Mouse (Mus musculus) hindbrain, embryonic 15.5 days (tissue): ENCODE measurements around the gene Cd3g. TPM values are rescaled to one million over a fixed set of nuclear protein-coding genes. Genes with fewer than 3 reads are reported as not detected.

Experiments used
- ATAC-seq: fragments of 200-750 bp; cut with Nextera tagmentation; 2 replicates; pipeline ENCODE4 v1.8.0; 2017; ENCODE audit warnings: low read depth, moderate number of reproducible peaks, moderate TSS enrichment; ENCODE audit not compliant: low FRiP score
- H3K27ac ChIP-seq: fragments of 300-500 bp; sonication (generic); replicated peaks from 2 replicates; pipeline ENCODE4 v1.5.1; 2015; ENCODE audit warnings: mild to moderate bottlenecking, inconsistent platforms
- H3K27me3 ChIP-seq: fragments of 300-500 bp; sonication (generic); 2 replicates; pipeline ENCODE4 v1.6.1; 2015; ENCODE audit warnings: control low read depth, inconsistent platforms
- H3K36me3 ChIP-seq: fragments of 300-500 bp; sonication (generic); 2 replicates; pipeline ENCODE4 v1.6.1; 2015; ENCODE audit warnings: control low read depth, inconsistent platforms
- H3K4me1 ChIP-seq: fragments of 300-500 bp; sonication (generic); replicated peaks from 2 replicates; pipeline ENCODE4 v1.6.1; 2015; ENCODE audit warnings: control low read depth, inconsistent platforms
- H3K4me2 ChIP-seq: fragments of 300-500 bp; sonication (generic); 2 replicates; pipeline ENCODE4 v1.6.1; 2015; ENCODE audit warnings: moderate library complexity, mild to moderate bottlenecking, inconsistent platforms
- H3K4me3 ChIP-seq: fragments of 300-500 bp; sonication (generic); 2 replicates; pipeline ENCODE4 v1.5.1; 2015; ENCODE audit warnings: mild to moderate bottlenecking, inconsistent platforms
- H3K9ac ChIP-seq: fragments of 300-500 bp; sonication (generic); 2 replicates; pipeline ENCODE4 v1.6.1; 2015; ENCODE audit warnings: inconsistent platforms
- H3K9me3 ChIP-seq: fragments of 300-500 bp; sonication (generic); 2 replicates; pipeline ENCODE4 v1.6.1; 2016; ENCODE audit warnings: control low read depth, inconsistent platforms
- WGBS: fragments of 180-500 bp; shearing (Covaris S2); methylation state at CpG from one replicate; pipeline ENCODE4 v1.1.7; 2015; 5-methylcytosine and 5-hydroxymethylcytosine counted together
- polyA plus RNA-seq: library from polyadenylated mRNA; unstranded; fragments of >200 nt; fragmentation: Nextera tagmentation; extraction: Ambion mirVana; gene quantifications from 2 replicates; pipeline ENCODE4 v1.2.1, GENCODE M21; 2015

Cd3g gene
- polyA plus RNA-seq, result not detected in 2 replicates

DNA sequence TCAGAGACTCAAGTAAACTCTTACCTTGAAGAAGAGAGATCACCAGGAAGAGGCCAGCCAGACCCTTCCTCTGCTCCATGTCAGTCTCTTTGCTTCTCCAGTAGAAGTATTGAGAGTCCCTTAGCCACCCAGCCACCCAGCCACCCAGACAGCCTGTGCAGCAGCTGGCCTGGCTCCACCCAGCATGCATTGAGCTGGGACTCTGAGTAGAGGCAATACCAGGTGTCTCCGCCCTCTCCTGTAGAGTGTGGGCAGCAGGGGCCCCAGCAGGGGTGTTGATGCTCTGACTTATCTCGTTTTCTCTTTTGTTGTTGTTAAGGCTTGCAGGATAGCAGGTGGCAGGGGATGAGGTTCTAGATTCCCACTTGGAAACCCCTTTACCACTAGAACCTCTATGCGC lies at the start of gene Cd3g:
Cd3g (minus strand) TSS at position 190 of the 400 bp plus-strand sequence.
- ATAC-seq, result no peak
- Histone ChIP-seq H3K27me3 (0 out of 2 replicates have a peak, but pooled peaks cover 9% of the 10 kb centered on the region), H3K36me3 (no peaks in the 10 kb centered on the region), H3K4me2 (no peak within 1 kb of the TSS), H3K4me1 (no peaks in the 10 kb centered on the region), H3K27ac (no peak within 1 kb of the TSS), H3K9ac (no peak within 1 kb of the TSS), H3K9me3 (no peaks in the 10 kb centered on the region), H3K4me3 (no peak within 1 kb of the TSS)
- 66% methylated on average over 3 of the region's 3 CpGs for WGBS

DNA sequence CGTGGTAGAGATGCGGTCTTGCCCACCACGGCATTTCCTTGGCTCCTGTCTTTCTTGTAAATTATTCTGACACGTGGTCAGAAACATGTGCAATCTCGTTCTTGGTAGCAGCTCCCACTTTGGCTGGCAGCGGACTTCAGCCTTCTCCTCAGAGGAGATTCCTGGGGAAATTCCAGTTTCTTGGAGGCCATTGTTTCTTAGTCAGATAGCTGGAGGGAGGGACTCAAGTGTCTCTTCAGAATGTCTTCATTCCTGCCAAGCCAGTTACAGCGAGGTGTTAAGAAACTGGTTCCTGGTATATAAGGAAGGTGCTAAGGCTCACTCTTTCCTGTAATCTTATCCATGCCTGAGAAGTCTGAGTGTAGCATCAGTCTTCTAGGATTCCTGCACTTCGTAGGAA lies 47.1 kb upstream of the Cd3g start:
- H3K4me2 ChIP-seq, result no peak overlapping the region
- whole genome bisulfite sequencing, result 80% methylated on average over 8 of the region's 8 CpGs
- no peak for ATAC-seq

DNA sequence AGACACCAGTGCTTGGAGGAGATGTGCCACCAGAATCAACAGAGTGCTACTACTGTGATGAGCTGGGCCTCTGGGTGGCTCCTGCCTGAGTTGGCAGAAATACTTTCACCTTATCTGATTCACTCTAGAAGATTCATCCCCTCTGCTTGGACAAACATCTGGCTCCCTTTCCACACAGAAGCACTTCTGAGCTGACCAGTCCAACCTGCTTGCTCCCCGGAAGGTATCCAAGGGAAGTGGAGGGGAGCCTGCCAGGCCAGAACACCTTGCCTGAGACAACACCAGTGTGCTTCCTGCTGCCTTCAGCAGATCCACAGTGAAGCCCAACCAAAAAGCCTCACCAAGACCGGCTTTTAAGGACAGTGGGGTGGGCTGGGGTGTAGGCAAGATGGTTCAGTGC lies 44.0 kb upstream of the Cd3g start:
- WGBS, result 92% methylated on average over 2 of the region's 2 CpGs
- Histone ChIP-seq H3K9me3 (no peaks in the 10 kb centered on the region), H3K4me2 (no peak overlapping the region), H3K4me3 (no peak overlapping the region), H3K36me3 (no peaks in the 10 kb centered on the region), H3K27ac (no peak overlapping the region), H3K4me1 (no peaks in the 10 kb centered on the region), H3K27me3 (no peaks in the 10 kb centered on the region), H3K9ac (no peak overlapping the region)
- ATAC-seq, result no peak

More for the DNA sequence above, 47.1 kb upstream of the Cd3g start:
- H3K27me3 ChIP-seq, result no peaks in the 10 kb centered on the region
- no peaks in the 10 kb centered on the region for H3K4me1 ChIP-seq
- H3K9me3 ChIP-seq, result no peaks in the 10 kb centered on the region
- H3K36me3 ChIP-seq, result no peaks in the 10 kb centered on the region
- no peak overlapping the region for H3K9ac ChIP-seq
- no peak overlapping the region for H3K27ac ChIP-seq
- no peak overlapping the region for H3K4me3 ChIP-seq

DNA sequence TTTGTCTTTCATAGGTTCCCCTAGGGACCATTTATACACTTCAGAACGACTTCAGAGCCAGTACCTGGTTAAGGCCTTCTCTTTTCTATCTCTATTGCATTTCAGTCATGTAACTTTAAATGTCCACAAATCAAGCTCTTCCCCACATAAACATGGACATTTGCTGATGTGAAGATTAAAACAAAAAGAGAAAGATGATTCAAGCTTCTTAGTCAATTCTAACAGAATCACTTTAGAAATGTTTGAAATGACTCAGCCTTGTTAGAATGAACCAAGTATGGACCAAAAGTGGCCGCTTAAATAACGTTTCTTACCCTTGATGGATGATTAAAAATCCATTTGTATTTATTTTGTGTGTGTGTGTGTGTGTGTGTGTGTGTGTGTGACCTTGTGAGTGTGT lies 43.4 kb upstream of the Cd3g start:
- Histone ChIP-seq H3K27ac (no peak overlapping the region), H3K27me3 (no peaks in the 10 kb centered on the region), H3K9ac (no peak overlapping the region), H3K4me1 (no peaks in the 10 kb centered on the region), H3K9me3 (no peaks in the 10 kb centered on the region), H3K36me3 (no peaks in the 10 kb centered on the region), H3K4me3 (no peak overlapping the region), H3K4me2 (no peak overlapping the region)
- 70% methylated on average over 3 of the region's 3 CpGs for WGBS
- no peak for ATAC-seq

DNA sequence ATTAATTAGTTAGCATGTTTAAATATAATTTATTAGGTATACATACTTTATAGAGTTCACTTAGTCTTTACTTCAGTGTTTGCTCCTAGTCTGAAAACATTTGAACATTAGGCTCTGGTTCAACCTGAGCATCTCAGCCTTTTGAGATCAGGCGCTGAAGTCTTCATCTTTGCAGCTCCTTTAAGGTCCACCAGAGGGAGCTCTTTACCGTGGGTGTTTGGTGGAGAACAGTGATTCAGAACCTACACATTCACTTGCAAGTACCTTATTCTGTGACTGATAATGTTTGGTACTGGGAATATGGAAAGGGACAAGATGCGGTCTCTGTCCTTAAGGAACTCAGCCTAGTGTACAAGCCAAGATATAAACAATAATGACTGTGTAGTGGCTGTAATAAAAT lies 42.6 kb upstream of the Cd3g start:
- 13% methylated on average over 3 of the region's 3 CpGs for WGBS

DNA sequence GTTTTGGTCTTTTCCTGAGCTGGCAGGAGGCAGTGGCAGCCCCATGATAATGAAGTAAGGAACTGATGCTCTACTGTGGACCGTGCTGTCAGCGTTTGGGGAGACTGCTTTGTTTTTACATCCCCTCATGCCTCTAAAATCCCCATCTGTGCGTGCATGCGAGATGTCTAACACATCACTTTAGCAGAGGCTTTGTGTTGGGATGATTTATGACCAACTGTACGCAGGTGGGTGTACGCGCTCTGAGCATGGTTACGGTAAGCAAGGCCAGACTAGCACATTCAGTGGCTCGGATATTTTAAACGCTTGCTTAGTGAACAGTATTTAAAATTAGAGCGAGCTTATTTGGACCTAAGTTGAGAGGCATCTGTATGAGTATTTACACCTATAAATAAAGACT lies 37.8 kb upstream of the Cd3g start:
- 77% methylated on average over 11 of the region's 11 CpGs for WGBS

More for the DNA sequence above, 42.6 kb upstream of the Cd3g start:
- Histone ChIP-seq H3K4me3 (no peak overlapping the region), H3K9me3 (no peaks in the 10 kb centered on the region), H3K27ac (no peak overlapping the region), H3K36me3 (no peaks in the 10 kb centered on the region), H3K9ac (no peak overlapping the region), H3K4me2 (no peak overlapping the region), H3K27me3 (no peaks in the 10 kb centered on the region), H3K4me1 (no peaks in the 10 kb centered on the region)
- no peak for ATAC-seq

DNA sequence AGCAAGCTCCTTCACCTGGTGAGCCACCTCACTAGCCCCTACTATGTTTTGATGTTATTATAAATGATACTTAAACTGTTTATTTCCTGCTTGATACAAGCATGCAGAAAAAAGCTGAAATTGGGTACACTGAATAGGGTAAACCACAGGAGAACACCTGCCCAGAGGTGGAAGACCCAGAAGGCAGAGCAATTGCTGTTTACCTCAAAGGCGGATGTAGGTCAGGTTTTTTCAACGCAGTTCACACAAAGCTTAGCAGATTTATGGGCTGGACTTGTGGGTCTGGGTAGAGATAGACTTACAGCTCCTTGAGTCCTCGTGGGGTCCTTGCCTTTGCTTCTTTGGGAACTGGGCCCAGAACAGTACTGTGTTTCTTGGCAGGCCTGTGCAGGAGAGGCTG lies 35.6 kb upstream of the Cd3g start:
- no peaks in the 10 kb centered on the region for H3K9me3 ChIP-seq
- no peak overlapping the region for H3K4me3 ChIP-seq
- no peaks in the 10 kb centered on the region for H3K36me3 ChIP-seq
- WGBS, result 69% methylated on average over 3 of the region's 3 CpGs
- H3K27ac ChIP-seq, result no peak overlapping the region
- no peak overlapping the region for H3K4me2 ChIP-seq
- ATAC-seq, result no peak
- H3K27me3 ChIP-seq, result no peaks in the 10 kb centered on the region
- H3K9ac ChIP-seq, result no peak overlapping the region
- no peaks in the 10 kb centered on the region for H3K4me1 ChIP-seq

More for the DNA sequence above, 37.8 kb upstream of the Cd3g start:
- H3K4me2 ChIP-seq, result no peak overlapping the region
- no peak for ATAC-seq
- no peaks in the 10 kb centered on the region for H3K27me3 ChIP-seq
- no peak overlapping the region for H3K9ac ChIP-seq
- H3K36me3 ChIP-seq, result no peaks in the 10 kb centered on the region
- H3K27ac ChIP-seq, result no peak overlapping the region
- H3K9me3 ChIP-seq, result no peaks in the 10 kb centered on the region
- no peak overlapping the region for H3K4me3 ChIP-seq
- H3K4me1 ChIP-seq, result no peaks in the 10 kb centered on the region

DNA sequence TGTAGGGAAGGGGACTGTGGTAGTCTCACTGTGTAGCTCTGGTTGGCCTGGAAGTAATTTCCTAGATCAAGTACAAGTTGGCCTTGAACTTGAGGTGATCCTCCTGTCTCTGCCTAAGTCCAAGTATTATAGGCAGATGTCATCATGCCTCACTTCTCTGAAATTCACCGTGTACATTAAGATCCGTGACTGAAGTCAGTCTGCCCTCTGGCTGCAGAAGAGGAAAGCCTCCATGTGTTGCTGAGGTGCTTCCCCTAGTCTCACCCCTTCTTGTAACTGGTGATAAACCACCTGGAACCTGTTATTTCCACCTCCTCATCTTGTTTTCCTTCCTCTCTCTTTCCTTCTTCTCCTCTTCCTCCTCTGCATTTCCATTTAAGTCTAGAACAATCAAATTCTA lies 34.6 kb upstream of the Cd3g start:
- WGBS, result 49% methylated on average over 2 of the region's 2 CpGs
- Histone ChIP-seq H3K4me3 (no peak overlapping the region), H3K4me1 (no peaks in the 10 kb centered on the region), H3K9me3 (no peaks in the 10 kb centered on the region), H3K4me2 (no peak overlapping the region), H3K9ac (no peak overlapping the region), H3K27ac (no peak overlapping the region), H3K36me3 (no peaks in the 10 kb centered on the region), H3K27me3 (no peaks in the 10 kb centered on the region)
- ATAC-seq, result no peak

DNA sequence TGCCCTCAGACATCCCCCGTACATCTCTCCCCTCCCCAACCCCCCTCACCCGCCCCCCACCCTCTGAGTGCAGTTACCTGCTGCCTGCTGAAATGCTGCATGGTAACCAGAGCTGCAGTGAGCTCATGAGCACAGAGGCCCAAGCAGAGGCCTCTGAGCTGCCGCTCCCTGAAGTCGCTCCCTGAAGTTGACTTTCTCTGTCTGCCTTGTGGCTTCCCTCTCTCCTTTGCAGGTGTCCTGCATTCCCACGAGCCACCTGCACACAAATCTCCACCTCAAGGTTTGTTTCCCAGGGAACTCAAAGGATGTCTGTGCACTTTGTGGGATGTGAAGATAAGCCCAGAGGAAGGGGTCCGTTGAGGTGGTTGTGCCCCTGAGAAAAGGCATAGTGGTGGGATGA lies 31.1 kb upstream of the Cd3g start:
- ATAC-seq, result no peak
- Histone ChIP-seq H3K27ac (no peak overlapping the region), H3K4me2 (no peak overlapping the region), H3K9me3 (no peaks in the 10 kb centered on the region), H3K4me1 (no peaks in the 10 kb centered on the region), H3K9ac (no peak overlapping the region), H3K4me3 (no peak overlapping the region), H3K27me3 (no peaks in the 10 kb centered on the region), H3K36me3 (no peaks in the 10 kb centered on the region)
- 51% methylated on average over 6 of the region's 6 CpGs for WGBS

DNA sequence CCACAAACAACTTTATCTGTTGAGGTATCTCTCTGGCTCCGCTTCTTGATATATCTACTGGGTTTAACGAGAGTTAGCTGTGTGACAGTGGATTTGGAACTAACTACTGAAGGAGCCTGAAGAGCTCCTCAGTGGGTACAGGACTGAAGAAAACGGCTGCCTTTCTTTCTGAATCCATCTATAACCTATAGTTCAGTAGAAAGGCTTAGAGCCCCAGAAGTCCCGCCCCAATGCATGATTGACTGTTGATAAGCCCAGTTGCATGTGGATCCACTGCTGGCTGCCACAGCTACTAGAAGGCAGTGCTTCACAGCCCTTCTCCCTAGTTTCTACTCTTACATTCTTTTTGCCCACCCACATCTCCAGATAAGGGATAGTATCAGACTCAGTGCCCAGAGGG lies 30.2 kb upstream of the Cd3g start:
- H3K4me1 ChIP-seq, result no peaks in the 10 kb centered on the region
- no peak overlapping the region for H3K4me3 ChIP-seq
- ATAC-seq, result no peak
- no peak overlapping the region for H3K27ac ChIP-seq
- no peaks in the 10 kb centered on the region for H3K27me3 ChIP-seq
- H3K36me3 ChIP-seq, result no peaks in the 10 kb centered on the region
- no peak overlapping the region for H3K9ac ChIP-seq
- 77% methylated on average over 4 of the region's 4 CpGs for WGBS
- no peaks in the 10 kb centered on the region for H3K9me3 ChIP-seq
- H3K4me2 ChIP-seq, result no peak overlapping the region

DNA sequence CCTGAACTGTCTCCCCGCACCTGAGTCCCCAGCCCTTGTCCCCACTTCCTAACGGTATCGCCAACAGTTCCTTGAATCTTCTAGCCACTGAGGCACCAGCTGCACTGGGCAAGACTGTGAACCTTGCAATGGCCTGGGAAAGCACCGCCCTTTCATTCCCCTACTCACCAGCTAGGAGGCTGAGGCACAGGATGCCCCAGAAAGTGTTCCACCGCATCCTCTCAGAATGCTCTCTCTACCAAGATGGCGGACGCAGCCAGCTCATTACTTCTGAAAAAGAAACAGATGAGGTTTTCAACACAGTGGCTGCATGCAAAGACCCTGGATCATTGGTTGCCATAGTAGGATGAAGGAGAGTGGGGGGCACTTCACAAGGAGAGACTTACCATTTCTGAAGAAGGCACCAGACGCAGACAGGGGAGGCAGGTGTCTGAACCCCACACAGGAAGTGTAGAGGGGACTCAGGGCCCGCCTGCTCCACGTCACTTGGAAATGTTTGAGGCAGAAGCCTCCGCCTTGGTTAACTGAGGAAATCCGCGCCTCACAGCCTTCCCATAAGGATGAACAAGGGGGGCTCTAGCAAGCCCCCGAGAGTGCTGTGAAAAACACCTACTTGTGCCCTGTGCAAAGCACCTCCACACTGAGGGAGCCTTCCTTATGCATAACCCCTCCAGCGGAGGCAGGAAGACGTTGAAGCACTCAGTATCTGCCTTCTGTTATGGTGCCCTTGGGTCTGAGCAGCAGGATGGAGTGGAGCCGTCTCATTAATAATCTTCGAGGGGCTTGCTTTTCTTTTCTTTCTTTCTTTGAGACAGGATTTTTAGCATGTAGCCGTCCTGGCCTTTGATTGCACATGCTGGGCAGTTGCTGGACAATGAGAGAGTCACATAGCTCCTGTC lies 29.2 kb upstream of the Cd3g start, which contains the start of gene Cd3e:
Cd3e (minus strand) TSS at position 448 of the 899 bp plus-strand sequence.
- Histone ChIP-seq H3K4me3 (no peak within 1 kb of the TSS), H3K9me3 (no peaks in the 10 kb centered on the region), H3K4me1 (no peaks in the 10 kb centered on the region), H3K27me3 (no peaks in the 10 kb centered on the region), H3K9ac (no peak within 1 kb of the TSS), H3K27ac (no peak within 1 kb of the TSS), H3K36me3 (no peaks in the 10 kb centered on the region), H3K4me2 (no peak within 1 kb of the TSS)
- WGBS, result 83% methylated on average over 19 of the region's 19 CpGs
- no peak for ATAC-seq

DNA sequence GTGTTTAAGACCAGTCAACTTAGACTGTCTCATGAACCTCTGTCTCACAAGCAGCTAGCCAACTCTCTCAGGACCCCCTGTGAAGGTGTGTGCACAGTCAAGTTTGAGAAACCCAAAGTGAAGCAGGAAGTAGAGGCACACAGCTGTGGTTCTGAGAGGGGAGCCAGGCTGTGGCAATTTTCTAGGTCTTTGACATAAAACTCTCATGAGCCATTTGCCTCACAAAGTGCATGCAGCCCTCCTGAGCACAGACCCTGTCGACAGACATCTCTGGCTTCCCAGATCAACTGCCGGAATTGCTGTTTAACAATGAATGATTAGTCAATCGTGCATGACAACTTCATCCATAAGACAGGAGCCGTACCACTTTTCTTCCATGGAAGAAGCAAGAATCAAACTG lies 28.1 kb upstream of the Cd3g start:
- no peak for ATAC-seq
- Histone ChIP-seq H3K4me3 (no peak overlapping the region), H3K27me3 (no peaks in the 10 kb centered on the region), H3K36me3 (no peaks in the 10 kb centered on the region), H3K27ac (no peak overlapping the region), H3K9ac (no peak overlapping the region), H3K4me2 (no peak overlapping the region), H3K4me1 (no peaks in the 10 kb centered on the region), H3K9me3 (no peaks in the 10 kb centered on the region)
- WGBS, result 66% methylated on average over 4 of the region's 4 CpGs
